Mouse (Mus musculus) layer of hippocampus, adult 2 months (tissue): ENCODE results near the gene Ap2a1. TPM values are rescaled to one million over a fixed set of nuclear protein-coding genes. Genes with fewer than 3 reads are reported as not detected.
"Not testable (repeated sequence)": the region's sequence is repeated elsewhere in the genome, so short reads cannot be mapped to it uniquely, and the experiment has no call there.

Experiments
- DNase-seq, 2 experiments: peaks; one replicate each; pipeline ENCODE4 v3.0.0; 2022; ENCODE audit warnings: low spot score in 2 of 2
- H3K27ac ChIP-seq: fragments of 200-600 bp; 2 replicates; pipeline ENCODE4 v1.8.1; 2022
- H3K4me3 ChIP-seq: fragments of 200-600 bp; 2 replicates; pipeline ENCODE4 v1.8.1; 2022; ENCODE audit warnings: mild to moderate bottlenecking
- CTCF ChIP-seq: fragments of 200-600 bp; conservative IDR thresholded peaks from 2 replicates; pipeline ENCODE4 v1.8.1; 2022; ENCODE audit warnings: antibody characterized with exemption, mild to moderate bottlenecking, moderate library complexity
- total RNA-seq, 2 experiments: library from RNA; stranded (reverse); gene quantifications; 2 replicates each; pipeline ENCODE4 v1.2.3; 2021

The Ap2a1 gene
- total RNA-seq, 2 experiments from 2014 or later, result 298 to 305 TPM

DNA sequence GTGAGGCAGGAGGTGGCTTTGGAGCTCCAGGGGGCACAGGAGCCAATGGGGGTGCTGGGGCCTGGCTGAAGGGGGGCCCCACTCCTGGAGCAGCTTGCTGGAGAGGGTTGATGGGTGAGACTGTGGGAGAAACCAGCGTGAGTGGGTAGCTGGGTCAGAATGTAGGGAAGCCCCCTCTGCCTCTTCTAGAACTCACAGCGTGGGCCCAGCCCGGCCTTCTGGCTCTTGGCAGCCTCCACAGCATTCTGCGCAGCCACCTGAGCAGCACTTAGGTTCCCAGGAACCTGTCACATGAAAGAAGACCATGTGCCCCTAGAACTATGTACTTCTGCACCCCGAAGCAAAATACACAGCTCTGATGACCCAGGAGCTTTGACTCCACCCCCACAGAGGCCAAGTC, 44.7 kb downstream of the Ap2a1 start:
- H3K27ac ChIP-seq, result peak overlapping the region; percentile 91

DNA sequence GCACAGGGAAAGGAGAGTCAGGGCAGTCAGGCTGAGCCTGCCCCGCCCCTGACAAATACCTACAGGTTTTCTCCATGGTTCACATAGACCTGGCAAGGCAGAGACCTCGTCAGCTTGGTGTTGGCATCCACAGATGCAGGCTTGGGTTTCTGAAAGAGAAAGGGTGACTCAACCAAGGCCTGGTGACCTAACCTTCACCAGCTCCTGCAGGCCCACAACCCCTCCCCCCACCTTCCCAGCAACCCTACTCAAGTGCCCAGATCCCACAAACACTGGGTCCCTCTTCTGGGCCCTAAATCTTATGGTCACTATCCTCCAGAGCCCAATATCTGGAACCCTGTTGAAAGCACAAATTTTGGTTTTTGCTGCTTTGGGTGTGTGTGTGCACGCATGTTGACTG, 46.3 kb downstream of the Ap2a1 start:
- TF ChIP-seq CTCF, result no peak
- Histone ChIP-seq H3K27ac (no peak overlapping the region), H3K4me3 (no peak overlapping the region)
- no peak for DNase-seq

More for the DNA sequence above, 44.7 kb downstream of the Ap2a1 start:
- DNase-seq, result no peak
- no peak for TF ChIP-seq CTCF
- no peak overlapping the region; the same call in 1 of the 2 replicates for H3K4me3 ChIP-seq

DNA sequence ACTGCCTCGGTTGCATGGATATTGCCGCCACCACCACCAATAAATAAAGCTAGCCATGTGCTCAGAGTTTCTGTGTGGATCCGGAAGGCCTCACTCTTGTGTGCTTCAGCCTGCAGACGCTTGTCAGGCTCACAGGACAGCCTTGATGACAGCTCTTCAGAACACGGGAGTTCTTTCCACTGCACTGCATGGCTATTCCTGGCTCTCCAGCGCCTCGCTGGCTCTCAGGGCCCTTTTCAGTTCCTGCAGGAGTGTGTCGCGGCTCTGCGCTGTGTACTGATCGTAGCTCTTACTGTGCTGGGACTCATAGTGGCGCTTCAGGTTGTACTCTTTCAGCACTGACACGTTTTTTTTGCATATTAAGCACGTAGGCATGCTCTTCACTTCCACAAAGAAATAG, 51.5 kb downstream of the Ap2a1 start:
- DNase-seq, result no peak
- no peak for TF ChIP-seq CTCF
- Histone ChIP-seq H3K27ac (no peak overlapping the region), H3K4me3 (no peak overlapping the region)

DNA sequence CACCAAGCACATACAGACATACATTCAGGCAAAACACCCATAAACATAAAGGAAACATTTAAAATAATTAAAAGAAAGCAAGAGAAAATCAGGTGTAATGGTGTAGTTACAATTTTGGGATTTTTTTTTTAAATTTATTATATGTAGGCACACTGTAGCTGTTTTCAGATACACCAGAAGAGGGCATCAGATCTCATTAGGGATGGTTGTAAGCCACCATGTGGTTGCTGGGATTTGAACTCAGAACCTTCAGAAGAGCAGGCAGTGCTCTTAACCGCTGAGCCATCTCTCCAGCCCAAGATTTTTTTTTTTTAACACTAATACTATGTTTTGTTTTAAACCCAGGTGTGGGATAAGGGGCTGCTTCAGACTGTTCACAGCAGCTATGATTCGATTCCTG, 57.5 kb downstream of the Ap2a1 start:
- DNase-seq, H3K27ac ChIP-seq, H3K4me3 ChIP-seq: not testable (repeated sequence)
- TF ChIP-seq CTCF, result peak; percentile 69

DNA sequence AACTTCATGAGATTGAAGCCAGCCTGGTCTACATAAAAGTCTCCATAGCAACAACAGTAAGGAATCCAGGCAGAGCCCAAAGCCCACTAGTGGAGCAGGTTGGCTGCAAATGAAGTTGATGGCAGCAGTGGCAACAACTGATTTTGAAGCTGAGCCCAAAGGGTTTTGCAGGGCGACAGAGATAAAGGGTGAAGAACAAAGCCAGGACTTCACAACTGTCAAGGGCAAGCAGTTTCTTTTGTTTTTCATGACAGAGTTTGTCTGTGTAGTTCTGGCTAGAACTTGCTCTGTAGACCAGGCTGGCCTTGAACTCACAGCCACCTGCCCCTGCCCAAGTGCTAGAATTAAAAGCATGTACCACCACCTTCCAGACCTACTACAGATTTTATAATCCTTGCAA, 58.1 kb downstream of the Ap2a1 start:
- no peak for DNase-seq
- no peak for TF ChIP-seq CTCF
- Histone ChIP-seq H3K27ac (no peak overlapping the region), H3K4me3 (no peak overlapping the region)

DNA sequence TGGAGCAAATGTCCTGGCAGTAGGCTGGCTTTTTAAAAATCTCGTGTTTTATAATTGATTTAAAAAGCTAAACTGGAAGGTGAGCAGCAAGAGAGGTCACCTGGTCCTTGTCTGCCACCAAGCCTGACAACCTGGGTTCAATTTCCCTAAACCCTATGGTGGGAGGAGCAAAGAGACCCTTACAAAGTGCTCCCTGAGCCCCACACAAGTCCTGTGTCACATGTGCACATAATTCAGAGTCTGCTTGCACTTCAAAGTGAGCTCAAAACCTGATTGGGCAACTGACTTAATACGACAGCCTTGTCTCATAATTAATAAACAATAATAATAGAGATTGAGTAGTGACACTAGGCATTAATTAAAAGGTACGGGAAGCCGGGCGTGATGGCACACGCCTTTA, 58.7 kb downstream of the Ap2a1 start:
- no peak for TF ChIP-seq CTCF
- H3K27ac ChIP-seq, result peak overlapping the region; percentile 99

DNA sequence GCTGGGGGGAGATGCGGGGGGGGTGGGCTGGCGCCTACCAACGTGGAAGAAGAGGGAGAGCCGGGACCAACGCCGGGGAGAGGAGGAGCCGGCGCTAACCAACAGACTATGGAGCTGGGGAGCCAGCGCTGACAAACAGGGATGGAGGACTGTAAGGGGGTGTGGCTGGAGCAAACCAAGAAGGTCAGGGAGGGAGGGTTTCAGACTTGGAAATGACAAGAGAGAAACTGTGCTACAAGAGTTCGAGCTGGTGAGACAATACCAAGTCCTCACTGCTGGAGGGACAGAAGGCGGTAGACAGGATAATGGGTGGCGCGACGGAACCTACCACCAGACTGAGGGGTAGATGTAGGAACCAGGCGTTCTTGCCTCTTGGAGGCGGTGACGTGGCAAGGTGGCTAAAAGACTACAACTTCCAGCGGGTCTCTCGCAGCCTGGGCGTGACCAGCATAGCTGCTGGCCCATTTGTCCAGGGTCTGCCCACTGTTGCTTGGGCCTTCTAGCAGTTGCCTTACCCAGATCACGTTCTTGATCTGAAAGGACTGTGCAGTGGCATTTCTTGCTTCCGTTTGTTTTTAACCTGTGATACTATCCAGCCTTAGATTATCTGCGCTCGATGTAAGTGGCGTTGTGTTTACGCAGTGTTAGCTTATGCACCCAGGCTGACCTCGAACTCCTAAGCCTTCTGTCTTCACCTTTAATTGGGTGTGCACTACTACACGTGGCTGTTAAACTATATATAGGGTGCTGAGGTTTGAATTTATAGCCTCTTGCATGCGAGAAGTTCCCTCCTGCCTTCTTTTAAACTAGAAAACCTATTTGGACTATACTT, 59.4 kb downstream of the Ap2a1 start, which contains the start of gene Ptov1:
Gene Ptov1 (minus strand): TSS at position 92 of the 832 bp plus-strand sequence.
- Histone ChIP-seq H3K4me3 (peak within 1 kb of the TSS; percentile 75), H3K27ac (peak within 1 kb of the TSS; percentile 99)
- DNase-seq, result peak; percentile 93 to 99
- TF ChIP-seq CTCF, result peak; percentile 21; the same call in 1 of the 2 replicates

More for the DNA sequence above, 58.7 kb downstream of the Ap2a1 start:
- no peak for DNase-seq
- H3K4me3 ChIP-seq, result peak overlapping the region; percentile 75

DNA sequence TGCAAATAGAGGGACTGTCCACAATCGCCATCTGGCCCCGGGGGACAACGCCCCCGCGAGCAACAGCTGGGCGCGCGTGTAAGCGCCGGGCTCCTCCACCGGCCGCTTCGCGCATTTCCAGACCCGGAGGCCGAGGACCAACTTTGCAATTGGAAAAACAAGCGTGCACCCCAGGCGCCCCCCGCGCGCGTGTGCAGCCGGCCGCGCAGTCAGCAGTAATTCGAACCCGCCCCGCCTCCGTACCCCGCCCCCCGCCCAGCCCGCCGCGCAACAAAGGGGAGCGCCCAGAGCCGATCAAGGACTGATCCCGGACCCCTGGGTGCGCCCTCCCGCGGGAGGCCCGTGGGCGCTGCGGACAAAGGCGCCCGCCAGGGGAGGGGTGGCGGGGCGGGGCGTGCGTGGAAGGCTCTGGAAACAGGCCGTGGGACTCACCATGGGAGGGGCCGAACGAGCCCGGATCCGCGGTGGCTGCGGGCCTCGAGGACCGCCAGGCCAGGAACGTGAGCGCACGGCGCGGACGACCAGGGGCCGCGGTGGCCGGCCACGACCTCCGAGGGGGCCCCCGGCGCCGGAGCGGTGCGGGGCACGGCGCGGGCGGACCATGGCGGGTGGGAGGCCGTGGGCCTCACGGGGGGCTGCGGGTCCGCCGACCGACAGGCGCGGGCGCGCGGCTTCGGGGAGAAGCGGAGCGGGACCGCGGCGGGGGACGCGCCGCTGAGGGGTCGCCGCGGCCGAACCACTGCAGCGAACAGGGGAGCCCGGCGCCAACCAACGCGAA, 60.2 kb downstream of the Ap2a1 start:
- DNase-seq, result no peak
- H3K27ac ChIP-seq, result peak overlapping the region; percentile 99
- peak overlapping the region; percentile 75 for H3K4me3 ChIP-seq
- peak; percentile 21; the same call in 1 of the 2 replicates for TF ChIP-seq CTCF

DNA sequence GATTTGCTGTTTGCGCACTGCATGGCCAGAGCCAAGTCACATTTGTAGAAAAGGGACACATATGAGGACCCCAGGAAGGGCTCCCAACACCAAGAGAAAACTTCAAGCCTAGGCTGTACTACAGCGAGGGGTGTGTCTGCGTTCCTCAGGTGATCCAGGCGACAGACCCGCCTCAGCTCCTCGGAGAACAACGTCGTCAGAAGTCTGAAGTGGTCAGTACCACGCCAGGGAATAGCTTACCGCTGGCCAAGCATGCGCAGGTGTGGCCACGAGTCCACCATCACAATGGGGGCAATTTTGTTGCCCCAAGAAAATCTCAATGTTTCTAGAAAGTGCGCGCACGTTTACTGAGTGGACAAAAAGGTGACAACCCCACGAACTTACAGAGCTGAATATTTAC, 60.8 kb downstream of the Ap2a1 start:
- DNase-seq, result no peak
- TF ChIP-seq CTCF, result no peak
- Histone ChIP-seq H3K27ac (peak overlapping the region; percentile 99), H3K4me3 (peak overlapping the region; percentile 75)

DNA sequence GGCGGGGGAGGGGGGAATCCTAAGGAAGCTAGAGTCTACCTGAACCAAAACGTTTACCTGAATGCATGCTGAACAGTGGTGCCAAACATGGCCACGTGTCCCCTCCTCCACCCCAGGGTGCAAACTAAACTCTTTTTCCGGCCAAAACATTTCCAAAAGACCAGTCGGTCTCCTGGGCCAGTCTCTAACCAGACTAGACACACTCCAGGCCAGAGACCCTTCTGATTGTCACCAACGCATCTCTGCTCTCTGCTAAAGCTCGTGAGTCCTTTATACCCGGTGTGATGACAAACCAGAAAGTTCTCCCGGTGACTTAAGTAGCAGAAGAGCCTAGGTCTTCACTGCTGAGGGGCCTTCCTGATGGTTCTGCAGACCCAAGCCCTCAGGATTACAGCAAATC, 61.5 kb downstream of the Ap2a1 start:
- peak overlapping the region; percentile 99; the same call in 1 of the 2 replicates for H3K27ac ChIP-seq
- TF ChIP-seq CTCF, result no peak
- no peak for DNase-seq
- peak overlapping the region; percentile 75 for H3K4me3 ChIP-seq

DNA sequence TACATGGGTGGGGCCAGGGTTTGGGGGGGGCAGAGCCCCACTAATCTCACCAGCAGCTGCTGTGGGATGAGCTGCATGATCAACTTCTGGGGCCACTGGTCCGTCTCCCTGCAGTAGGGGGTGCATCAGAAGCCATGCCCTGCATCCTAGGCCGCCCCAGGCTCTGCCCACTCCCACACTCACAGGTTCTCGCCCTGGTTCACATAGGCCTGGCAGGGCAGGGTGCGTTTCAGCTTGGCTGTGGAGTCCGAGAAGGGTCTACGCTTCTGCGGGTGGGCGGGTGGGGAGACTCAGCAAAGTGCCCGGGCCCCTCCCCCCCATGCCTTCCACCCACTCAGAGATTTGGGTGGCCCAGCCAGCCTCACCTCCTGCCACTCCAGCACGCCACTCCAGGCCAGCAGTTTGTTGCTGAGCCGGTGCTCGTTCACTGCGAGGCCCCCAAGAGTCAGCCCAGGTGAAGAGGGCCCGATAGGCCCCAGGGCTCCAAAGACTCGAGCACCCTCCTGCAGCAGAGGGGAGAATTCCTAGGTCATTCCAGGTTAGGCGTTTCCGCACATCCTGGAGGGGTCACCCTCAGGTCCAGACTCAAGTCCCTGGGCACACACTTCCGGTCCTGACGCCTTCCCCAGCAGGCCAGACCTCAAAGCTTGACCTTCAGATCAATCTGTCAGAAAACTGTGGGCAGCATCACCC, 62.1 kb downstream of the Ap2a1 start:
- DNase-seq, result no peak
- Histone ChIP-seq H3K4me3 (peak overlapping the region; percentile 75), H3K27ac (peak overlapping the region; percentile 99)

DNA sequence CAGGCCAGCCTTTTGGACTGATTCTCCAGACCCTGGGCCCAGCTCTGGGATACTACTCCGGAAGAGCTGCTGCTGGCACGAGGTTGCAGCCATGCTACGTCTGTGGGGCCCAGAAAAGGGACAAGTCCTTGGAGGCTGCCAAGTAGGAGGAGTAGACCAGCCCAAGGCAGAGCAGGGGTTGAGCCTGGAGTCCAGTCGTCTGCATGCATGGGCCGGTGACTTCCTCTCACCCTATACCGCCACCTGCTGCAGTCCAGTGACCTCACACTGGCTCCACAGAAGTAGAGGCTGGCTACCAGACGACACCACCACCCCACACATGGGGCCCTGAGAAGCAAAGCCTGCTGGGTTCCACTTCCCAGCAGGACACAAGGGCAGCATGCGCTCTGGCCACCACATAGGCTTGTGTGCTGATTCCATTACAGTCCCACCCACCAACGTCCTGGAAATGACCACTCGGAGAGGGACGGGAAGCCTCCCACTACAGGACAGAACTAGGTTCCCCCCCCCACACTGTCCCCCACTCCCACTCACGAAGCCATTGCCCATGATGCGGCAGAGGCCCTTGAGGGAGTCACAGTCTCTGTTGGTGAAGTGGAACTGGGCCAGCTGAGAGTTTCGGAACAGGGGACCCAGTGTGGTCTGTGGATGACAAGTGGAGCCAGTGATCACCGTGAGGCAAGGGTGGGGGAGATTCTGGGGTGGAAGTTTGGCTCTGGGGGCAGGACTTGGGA, 62.9 kb downstream of the Ap2a1 start:
- TF ChIP-seq CTCF, result peak; percentile 18; the same call in 1 of the 2 replicates
- DNase-seq, result no peak
- Histone ChIP-seq H3K27ac (peak overlapping the region; percentile 99), H3K4me3 (peak overlapping the region; percentile 75; the same call in 1 of the 2 replicates)

More for the DNA sequence above, 62.1 kb downstream of the Ap2a1 start:
- no peak for TF ChIP-seq CTCF
